Mouse (Mus musculus): ENCODE measurements at regions not wholly inside any gene's neighbourhood (a gene's known extent, or its start where the extent isn't known, plus 50 kb on each side); places are given as distances from the start of the nearest gene placed in this dataset.

DNA sequence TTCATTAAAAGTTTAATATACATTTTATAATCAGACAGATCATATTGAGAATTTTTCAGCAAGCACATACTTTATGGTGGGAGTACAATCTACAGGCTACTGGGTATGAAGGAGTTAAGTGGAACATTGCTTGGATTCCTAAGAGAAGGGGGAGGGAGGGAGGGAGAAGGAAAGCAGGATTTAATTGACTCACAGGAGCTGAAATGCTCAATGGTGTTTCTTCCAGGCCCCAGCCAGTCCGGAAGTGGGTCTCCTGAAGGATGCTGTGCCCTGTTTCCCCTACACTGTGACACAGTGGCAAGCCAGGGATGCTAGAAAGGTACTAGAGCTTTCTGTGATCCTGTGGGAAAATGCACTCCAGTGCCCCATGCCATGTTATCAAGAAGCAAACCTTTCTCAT is 621.0 kb upstream of the Cited2 start:
- no peak for DNase-seq

DNA sequence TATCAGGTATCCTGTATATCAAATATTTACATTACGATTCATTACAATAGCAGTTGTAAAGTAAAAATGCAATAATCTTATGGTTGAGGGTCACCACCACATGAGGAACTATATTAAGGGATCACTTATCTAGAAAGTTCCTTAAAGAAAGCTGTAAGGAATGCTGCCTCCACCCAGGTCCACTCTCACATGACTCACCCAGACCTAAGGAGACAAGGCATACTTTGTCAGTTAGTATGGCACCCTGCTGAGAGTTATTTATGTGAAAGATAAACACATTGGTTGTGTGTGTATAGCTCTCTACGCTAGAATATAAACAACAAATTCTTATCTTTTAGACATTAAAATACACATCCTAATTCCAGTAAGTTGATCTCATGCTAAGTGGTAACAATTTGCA is 619.6 kb upstream of the Cited2 start:
- no peak for DNase-seq

DNA sequence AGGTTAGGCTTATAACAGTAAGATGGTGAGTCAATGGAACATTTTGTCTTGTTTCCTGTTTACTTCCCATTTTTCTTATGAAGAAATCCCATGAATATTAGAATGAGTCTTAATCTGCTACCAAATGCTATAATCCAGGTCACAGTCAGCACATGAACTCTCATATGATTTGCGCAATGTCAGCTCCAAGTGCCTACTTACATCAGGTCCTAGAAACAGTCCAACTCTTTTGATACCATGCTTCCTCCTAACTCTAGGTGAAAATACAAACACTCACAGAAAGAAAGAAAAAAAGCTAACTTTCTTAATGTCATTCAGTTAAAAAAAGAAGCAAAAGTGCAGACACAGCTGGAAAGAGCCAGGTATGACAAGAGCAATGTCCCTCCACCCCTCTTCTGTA is 616.2 kb upstream of the Cited2 start:
- no peak for DNase-seq

DNA sequence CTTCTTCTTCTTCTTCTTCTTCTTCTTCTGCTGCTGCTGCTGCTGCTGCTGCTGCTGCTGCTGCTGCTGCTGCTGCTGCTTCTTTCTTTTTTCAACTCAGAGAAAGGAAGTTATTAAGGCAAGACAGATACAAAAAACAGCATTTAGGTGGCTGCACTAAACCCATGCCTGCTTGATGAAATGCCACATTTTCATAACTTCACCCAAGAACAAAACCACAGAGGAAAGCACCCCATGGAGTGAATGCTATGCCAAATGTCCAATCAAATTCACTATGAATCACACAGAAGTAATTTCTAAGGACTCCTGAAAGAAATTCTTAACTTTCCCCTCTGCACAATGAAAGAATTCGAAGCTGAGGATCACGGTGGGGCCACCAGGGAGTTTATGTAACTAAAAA is 611.9 kb upstream of the Cited2 start:
- no peak for DNase-seq

DNA sequence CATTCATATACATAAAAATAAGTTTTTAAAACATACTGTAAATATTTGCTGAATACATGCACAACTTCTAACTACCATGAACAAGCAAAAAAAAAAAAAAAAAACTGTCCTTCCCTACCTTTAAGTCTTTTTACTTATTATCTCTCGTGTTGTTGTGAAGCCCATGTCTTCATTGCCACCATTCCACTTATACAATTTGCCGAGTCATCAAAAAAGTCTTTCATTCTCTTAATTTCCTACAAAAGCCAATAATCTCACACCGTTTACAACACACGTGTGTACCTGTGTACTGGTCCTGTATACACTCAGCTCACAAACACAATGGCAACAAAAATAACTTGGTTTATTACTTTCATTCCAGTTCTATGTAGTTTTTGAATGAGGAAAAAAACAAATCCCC is 608.2 kb upstream of the Cited2 start:
- DNase-seq: no peak

DNA sequence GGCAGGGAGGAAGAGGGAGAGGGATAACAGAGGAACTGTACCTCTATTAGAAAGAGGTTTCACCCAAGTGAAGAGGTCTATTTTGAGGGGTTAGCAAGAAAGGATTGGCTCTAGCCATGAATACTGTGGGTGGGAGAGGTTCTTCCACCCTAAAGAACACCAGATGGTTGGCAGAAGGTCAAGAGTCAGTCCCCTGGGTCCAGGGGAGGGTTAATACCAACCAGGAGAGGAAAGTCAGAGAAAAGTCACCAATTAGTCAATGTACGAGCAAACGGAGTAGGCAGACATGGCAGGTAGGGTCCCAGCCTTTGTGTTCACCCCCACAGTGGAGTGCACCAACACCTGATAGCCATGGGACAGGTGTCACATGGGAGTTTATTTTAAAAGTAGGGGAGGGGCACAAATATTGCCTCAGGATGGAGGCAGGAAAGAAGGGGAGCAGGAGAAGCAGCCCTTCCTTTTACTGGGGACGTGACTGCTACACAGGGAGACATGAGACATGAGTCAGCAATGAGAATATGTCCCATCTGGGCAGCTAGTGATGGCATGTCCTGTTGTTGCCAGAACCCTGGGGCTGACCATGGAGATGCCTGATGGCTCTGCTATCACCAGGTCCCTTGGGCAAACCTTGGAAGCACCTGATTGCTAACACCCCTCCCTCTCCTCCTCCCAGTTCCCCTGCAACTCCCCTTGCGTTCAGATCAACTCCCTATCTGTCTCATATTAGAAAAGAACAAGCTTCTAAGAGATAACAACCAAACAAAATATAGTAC is 593.4 kb upstream of the Cited2 start:
- peak; percentile 94 for DNase-seq

DNA sequence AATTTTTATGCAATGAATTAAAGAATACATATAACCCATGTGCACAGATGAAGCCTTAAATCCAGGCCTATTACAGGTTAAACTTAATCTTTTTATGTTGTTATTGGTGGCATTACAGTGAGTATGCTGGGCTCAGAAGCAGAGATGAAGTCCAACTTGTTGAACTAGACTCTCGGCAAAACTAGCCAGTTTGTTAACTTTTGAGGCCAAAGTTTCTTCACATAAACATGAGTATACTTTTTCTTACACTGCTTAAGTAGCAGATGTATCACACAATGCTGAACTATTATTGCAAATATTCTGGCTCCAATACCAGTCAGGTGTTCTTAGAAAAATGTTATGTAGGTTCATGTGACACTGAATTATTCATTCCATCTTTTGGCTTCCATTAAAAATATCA is 592.4 kb upstream of the Cited2 start:
- no peak for DNase-seq

DNA sequence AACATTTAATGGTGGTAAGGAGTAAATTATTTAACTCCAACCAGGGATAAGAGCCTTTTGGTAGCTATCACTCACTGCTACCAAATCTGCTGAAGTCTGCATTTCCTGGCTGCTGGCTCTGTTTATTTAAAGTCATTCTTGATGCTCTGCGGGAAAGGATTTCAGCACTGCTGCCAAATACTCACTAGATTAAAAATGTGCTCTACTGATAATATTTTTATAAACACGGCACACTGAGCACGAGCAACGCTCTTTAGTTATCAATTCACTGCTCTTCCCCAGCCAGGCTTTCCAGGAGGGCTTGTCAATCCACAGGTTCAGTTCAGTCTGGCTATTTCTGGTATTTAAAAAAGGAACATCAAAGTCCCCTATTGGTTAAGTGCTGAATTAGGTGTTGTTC is 591.3 kb upstream of the Cited2 start:
- peak; percentile 64 for DNase-seq

DNA sequence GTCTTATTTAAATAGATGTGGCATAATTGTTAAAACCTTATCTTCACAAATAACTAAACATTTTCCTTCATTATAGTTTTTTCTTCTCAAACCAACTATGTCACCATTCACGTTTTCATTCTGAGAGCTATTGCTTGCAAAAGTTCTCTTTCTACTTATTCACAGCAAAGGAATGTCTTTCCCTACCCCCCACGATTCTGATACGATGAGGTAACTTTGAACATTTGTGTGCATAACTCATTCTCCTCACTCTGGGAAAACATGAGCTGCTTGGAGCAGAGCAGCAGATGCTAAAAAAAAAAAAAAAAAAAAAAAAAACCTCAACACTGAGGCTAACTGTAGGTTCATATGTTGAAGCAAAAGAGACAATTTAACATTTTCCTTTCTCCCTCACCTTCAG is 547.6 kb upstream of the Cited2 start:
- DNase-seq: no peak

DNA sequence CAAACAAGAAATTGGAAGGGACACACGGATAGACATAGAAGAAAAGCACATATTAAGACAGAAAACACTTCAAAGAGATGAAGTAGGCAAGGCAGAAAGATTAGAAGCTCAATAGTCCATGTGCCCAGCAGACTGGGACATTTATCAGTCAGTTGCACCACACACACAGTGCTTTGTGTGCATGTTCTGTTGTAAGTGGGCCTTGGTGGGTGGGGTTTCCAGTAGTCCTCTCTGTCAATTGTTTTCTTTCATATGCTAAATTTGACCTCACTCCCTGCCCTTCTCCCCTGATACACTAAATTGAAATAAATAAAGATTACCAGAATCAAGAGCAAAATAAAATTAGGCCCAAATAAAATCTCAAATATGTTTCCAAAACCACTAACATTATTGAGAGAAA is 546.0 kb upstream of the Cited2 start:
- DNase-seq: no peak

DNA sequence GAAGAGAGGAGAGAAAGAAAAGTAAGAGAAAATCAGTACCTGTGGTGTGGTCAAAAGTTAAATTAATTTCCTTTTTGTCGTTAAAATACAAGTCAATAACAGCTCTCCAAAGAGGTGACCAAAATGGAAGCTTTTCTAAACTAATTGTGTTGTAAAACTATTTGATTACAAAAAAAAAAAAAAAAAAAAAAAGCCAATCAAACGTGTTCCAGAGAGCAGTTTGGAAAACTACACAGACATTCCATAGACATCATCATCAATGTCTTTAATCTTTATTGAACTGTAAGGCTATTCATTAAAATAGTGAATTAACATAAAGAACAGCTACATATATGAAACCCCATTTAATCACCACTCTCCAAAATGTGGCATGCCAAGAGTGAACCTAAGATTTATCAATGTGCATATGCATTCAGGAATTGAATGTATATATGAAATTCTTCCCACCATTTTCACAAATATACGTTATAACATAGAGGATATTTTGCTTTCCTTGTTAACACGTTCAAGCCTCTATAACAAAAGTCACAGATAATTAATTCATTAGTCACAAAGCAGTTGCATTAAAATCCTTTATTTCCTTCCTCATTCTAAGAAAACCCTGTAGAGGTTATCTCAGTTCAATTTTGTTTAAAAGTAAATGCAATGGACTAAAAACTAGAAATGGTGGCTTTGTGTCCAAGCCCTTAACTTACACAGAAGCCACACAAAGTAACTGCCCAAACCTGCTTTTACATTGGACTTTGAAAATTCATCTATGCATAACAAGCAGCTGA is 545.3 kb upstream of the Cited2 start:
- DNase-seq: no peak

DNA sequence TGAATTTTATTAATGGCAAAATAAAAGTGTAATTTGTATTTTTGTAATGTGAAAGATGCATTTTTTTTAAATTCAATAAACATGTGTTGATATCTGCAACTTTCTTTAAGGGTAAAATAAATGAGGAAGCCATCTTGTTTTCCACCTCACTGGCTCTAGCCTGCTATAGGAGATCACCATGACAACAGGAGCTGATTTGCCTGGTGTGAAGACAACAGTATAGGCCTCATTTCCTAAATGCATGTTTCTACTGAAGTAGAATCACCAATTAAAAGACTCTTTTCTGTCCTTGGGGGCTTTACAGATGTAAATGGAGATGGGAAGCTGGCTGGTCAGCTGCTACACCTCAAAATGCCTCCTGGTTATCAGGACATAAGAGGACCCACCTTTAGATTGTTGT is 544.4 kb upstream of the Cited2 start:
- no peak for DNase-seq

DNA sequence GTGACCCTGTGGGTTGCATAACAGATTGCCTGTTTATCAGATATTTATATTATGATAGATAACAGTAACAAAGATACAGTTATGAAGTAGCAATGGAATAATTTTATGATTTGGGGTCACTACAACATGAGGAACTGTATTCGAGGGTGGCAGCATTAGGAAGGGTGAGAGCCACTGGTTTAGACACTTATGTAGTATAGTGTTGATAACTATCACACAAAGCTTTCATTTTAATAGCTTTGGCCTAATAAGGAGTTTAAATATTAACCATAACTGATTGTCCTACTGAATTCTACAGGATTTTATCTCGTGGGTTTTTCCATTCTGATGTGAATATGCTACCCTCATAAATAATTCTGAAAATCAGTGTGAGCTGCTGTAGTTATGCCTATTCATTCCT is 538.6 kb upstream of the Cited2 start:
- DNase-seq: no peak

DNA sequence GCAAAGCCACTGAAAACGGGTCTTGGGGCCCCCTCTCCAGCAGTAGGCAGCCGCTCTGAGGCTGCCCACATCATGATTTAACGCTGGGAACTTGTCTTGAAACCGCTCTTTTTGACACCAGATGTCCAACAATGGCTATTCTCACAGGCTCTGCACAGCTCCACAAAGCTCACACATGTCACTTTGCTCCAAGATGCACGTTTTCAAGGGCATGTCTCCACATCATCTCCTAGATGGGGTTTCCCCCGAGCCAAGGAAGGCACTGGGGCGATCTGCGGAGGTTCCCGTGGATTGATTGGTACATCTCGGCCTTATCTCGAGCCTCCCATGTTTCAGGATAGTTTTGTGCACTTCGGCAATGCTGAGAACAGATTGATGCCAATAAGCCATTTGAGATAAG is 526.8 kb upstream of the Cited2 start:
- no peak for DNase-seq

DNA sequence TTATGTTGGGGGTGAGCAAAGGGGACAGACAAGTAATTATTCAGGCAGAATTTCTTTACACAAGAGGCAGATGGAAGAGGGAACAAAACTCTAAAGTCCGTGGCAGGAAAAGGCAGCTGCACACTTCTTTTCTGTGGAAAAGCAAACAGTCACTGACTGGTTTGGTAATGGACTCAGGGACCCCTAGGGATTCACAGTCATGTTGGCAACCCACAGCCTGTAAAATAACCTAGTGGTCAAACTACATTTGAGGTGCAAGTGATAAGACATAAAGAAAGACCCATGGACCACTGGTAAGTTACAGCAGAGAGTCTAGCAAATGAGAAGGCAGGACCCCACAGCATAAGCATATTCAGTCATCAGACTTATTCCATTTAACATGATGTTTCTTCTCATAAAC is 526.4 kb upstream of the Cited2 start:
- no peak for DNase-seq

DNA sequence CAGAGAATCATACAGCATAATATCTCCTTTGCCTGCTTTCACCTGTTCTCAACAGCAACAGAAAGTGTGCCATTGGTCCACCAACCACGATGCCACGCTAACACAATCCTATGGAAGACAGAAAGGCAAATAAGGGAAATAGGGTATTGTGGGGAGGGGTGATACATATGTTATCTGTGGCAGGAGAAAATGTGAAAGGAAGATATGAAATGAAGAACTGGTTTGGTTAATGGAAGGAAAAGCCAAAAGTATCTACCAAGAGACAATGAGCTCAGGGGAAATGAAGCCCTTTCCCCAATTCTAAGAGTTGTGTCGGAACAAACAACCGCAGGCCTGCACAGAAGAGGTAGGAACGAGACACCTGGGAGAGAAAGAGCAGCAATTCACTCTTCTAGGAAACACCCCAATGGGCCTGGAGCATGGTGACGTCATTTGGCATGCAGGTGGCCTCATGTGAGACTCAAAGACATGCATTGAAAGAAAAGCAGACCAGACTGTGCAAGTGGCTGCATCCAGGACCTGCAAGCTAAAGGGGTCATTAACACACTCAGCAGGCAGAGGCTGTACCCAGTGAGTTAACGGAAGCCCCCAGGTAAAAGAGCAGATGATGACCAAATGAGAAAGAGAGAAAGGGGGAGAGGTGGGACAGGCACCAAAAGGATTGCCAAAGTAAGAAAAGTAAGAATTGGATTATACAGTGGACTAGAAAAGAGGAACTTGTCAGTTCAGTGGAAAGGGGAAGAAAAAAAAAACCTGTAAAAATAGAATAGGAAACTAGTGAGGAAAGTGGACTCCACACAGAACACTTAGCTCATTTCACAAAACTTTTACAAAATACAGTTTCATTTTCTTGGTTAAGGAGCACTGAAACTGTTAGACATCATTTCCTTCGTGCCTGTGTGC is 522.2 kb upstream of the Cited2 start:
- DNase-seq: no peak

DNA sequence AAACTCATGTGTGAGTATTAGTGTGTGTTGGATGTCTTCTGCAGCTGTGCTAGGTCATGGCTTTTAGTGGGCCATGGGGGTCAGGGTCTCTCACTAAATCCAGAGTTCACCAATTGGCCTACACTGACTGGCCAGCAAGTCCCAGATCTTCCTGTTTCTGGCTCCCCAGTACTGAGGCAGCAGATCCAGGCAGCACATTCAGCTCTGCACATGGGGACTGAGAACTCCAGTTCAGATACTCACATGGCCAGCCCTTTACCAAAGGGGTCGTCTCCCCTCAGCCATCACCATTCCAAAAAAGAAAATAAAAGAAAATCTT is 521.6 kb upstream of the Cited2 start:
- no peak for DNase-seq

DNA sequence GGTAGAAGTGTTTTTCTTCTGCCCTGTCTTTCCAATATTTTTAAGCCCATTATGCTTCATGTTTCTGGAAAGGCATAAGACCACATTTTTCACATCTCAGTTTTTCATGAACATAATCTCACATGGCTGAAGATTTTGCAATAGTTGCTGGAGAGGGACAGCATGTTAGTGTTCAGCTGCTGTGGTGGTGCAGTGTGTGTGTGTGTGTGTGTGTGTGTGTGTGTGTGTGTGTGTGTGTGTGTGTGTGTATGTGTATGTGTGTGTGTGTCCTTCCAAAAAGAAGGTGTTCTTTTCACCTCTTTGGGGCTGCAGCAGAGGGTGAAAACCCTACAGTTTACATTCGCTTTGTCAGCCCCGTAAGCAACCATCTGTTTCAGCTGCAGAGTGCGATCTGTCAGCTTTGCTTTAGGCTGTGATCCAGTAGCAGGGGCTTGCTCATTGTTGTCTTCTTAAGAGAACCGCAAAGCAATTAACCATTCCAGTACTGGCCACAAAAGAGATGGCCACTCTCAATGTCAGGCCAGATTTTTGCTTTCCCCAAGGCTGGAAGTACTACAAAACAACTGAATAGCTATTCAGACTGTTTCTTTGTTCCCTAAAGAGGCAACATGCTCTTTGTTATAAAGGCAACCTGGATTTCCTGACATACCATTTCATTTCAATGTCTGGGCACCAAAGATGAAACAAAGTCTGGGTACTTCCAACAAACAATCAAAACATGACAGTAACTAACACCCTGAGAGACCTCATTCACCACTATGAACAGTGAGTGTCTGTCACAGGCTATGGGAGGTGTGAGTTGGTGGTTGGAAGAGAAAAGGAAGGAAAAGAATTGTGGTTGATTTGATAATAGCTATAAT is 520.2 kb upstream of the Cited2 start:
- peak; percentile 24 for DNase-seq

DNA sequence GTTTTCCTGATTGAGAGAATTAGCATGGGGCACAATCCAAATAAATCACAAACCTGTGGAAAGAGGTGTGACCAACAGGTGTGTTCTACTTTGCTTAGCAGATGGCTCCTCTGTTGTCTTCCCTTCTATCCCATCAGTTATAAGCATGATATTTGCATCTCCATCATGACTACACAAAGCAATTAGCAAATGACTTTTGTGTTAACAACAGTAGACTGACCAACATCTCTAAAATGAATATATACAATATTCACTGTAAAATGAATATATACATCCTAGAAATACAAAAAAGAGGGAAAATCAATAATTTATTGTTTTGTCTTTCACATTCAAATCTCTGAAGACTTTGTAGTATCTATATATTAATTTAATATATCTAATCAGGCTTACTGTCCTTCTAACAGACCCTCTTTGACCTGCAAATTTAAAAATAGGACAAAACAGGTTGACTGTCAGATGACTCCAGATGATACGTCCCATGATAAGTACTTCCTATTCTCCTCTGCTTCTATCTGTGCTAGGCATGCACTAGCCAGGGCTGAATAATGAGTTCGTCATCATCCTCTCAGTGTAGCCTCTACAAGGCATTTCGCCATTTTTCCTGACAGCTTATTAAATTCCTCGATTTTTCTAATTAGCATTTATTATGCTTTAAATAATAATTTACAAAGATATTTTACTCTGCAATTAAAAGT is 519.5 kb upstream of the Cited2 start:
- DNase-seq: no peak

DNA sequence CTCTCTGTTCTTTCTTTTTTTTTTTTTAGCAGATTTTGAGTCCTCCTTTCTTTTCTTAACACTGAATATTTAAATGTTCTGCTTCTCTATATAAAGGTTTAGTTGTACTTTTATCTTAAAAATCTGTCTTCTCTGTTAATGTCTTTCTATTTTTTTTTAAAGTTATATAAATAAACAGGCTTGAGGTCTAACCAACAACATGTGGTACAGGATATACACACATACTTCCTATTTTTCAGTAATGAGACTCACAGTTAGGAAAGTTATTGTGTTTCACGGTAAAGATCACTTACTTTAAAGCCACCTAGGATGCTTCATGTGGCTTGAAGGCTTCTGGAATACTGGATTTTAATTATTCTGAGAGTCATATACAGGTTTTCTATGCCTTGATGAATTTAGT is 518.9 kb upstream of the Cited2 start:
- no peak for DNase-seq

DNA sequence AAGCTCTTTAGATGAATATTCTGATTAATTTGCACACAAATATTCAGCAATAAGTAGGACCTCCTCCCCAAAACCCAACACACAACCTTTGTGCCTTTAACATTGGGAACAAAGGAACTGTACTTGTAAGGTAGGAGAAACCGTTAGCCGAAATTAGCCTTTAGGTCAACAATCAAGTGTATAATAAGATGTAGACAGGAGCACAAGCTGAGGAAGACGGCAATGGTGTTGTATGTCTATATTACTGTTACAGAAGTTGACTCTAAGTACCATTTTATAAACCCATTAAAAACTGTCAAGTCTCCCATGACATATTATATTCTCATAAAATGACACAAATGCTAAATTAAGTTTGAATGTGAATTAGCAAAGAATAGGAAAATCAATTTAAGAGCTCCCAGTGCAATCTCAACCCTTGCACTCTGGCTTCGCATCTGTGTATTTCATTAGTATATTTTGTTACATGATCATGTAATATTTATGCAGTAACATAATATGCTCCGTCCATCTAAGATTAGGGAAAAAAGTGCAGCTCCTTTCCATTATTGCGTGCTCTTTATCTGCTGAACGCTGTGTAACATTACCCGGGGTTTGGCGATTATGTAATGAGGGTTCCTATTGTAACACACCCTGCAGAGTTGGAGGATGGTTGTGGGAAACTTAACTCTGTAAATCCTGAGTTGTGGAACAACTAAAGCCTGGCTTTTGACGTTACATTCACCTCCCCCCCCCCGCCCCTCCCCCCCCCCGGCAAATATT is 510.3 kb upstream of the Cited2 start:
- peak; percentile 24 for DNase-seq
